Mouse (Mus musculus): Measurements from ENCODE around the gene Rtkn2.
A peak's percentile ranks its signal among the peaks of the same experiment; 100 is the strongest.

- TF ChIP-seq CTCF (IDR thresholded peaks at IDR 0.05; ENCODE audit: low read depth) (no peak), EP300 (IDR thresholded peaks at IDR 0.05; ENCODE audit: low read depth) (peak; percentile 55; the same call in 1 of the 2 replicates)
Observed at GRCm38 (mm10) chr10:68079910-68080670, 100.7 kb downstream of the Rtkn2 start.

Measured in heart, postnatal 0 days (tissue).